Mouse (Mus musculus) frontal cortex, postnatal 36 days (tissue): ENCODE measurements around the gene Sept11.

Experiments
- DNase-seq, 2 experiments: peaks; one replicate each; pipeline ENCODE4 v3.0.0; 2022; ENCODE audit warnings: low spot score in 2 of 2

Gene Sept11

DNA sequence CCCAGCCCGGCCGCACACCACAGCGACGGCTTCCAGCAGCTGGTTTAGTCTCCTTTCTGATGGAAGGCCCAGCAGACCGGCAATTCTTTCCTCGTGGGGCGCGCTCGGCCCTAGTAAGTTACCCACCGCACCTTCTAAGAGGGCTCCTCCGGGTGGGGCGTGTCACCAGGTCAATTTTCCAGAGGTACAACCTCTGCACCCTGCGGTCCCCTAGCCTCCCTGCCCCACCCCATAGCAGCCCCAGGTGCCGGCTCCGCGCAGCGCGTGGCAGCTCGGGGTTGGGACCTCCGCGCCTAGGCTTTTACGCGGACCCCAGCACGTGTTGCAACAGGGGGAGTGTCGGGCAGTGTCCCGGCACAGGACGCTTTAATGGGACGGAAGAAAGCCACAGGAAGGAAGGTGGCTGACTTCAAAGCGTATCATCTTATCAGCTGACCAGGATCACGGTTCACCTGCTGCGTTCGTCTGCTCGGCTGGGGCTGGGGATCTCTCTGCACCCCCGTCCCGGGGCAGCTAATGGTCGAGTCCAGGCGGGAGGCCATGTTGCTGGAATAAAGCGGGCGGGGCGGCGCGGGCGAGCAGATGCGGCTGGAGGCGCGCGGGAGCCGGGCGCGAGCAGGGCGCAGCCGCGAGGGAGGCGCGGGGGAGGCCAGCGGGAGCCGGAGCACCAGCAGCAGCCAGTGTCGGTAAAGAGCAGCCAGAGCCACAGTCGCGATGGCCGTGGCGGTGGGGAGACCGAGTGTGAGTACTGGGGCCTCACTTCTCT lies at the start of gene Sept11:
Sept11 (plus strand) TSS at position 581 of the 766 bp plus-strand sequence.
- DNase-seq, result peak; percentile 96 to 97

DNA sequence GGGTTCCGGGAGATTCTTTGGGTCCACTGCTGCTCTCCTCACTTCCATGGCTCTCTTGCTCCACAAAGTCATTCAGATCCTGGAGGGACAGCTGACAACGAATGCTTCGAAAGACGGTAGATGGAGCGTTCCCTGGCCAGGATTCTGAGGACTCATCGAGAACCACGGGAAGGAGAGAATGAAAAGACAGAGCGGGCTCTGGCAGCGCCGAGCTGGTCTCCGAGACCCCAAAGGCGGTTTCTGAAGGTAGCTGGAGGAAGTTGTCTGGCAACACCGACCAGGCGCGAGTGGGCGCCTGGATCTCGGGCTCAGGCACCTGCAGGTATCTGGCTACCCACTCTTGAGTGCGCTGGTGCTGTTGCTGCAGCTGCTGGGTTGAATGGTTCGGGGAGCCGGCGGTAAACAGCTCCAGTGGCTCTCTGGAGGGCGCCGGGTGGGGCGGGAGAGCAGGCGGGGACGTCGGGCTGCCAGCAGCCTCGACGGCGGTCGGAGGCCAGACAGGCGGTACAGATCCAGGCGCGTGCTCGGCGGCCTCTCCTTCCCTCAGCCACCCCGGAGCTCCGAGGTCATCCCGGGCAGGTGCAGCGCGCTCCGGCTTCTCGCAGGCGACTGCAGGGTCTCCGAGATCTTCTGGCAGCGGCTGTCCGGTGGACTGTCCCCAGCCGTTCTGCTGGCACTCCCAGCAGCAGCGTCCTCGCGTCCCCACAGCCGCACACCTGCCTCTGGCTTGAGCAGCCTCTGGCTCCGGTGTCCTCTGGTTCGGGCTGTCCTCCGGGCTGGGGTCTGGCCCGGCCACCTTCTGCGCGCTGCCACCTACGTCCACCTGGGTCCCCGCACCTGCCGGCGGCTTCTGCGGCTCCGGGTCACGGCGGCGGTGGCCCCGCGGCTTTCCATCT lies 49.3 kb upstream of the Sept11 start:
- DNase-seq, result no peak

DNA sequence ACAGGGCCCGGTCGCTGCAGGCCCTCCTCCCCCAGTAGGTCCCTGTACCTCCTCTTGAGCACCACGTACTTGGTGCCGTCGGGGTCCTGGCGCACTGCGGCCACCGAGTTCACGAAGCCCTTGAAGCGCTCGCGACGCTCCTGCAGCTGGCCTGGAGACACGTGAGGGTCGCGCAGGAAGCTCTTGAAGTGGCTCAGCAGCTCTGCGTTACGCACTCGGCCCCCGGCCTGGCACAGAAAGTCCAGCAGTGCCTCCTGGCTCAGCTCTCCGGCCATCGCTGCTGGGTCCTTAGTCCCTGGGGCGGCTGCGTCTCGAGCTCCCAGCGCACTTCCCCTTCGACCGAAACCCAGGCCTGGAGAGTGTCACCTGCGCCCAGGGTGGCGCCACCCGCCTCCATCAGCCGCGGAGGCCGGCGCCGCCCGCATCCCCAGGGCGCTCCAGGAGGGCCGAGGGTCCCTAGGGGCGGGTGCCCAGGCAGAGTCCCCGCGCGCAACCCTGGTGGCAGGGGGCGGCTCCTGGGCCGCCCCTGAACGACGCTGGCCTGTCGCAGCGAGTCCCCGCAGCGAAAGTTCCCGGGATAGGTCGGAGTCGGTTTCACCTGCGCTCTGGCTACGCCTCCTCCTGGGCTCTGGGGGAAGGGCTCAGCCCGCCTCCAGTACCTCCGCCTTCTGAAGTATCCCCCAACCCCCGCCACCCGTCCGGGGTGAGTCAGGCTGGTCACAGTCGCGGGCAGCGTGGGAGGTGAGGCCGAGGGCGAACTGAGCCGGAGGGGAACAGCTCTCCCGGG lies 48.5 kb upstream of the Sept11 start, which contains the start of gene Sowahb:
Sowahb (minus strand) TSS at position 439 of the 787 bp plus-strand sequence.
- peak in 1 of 2 experiments; percentile 65 for DNase-seq

DNA sequence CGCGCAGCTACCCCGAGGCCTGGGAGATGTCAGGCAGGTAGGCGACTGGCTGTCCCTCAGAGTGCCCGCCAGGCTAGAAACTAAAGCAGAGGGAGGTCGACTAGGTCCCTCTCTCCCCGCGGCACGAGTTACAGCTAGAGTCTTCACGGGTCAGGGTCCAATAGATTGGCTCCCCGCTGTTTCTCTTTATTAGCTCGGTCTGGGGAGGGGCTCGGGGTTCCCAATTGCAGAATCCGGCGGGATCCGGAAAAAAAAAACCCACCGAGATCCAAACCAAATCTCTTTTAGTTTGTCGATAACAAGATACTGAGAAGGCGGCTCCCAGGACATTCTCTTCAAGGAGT lies 47.9 kb upstream of the Sept11 start:
- DNase-seq, result no peak

DNA sequence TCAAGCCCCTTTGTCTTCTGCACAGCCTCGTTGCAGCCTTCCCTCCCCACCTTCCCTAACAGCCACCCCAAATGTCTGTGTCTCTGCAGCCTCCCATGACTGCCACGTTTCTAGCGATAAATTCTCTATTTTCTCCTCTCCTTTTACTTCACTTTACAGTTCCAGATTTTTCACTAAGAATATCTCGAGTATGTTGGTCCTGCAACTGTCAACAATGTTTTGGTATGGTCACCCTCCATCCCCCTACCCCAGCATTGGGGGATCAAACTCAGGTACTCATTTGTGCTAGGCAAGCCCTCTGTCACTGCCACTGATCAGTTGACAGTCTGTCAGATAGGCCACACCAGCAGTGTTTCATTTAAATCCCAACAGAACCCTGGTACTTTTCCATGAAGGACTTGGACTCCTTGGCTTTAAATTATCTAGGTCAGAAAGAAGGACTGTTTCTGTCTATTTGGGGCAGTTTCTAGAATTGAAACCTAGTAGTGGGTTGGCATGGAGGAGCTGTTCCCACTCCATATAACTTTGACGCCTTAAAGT lies 46.9 kb upstream of the Sept11 start:
- no peak for DNase-seq

GRCm38 (mm10) chr5:93048481-93049240 lies 44.6 kb upstream of the Sept11 start:
- no peak for DNase-seq

- no peak for DNase-seq
Observed at GRCm38 (mm10) chr5:93049971-93050370, 43.3 kb upstream of the Sept11 start.

DNA sequence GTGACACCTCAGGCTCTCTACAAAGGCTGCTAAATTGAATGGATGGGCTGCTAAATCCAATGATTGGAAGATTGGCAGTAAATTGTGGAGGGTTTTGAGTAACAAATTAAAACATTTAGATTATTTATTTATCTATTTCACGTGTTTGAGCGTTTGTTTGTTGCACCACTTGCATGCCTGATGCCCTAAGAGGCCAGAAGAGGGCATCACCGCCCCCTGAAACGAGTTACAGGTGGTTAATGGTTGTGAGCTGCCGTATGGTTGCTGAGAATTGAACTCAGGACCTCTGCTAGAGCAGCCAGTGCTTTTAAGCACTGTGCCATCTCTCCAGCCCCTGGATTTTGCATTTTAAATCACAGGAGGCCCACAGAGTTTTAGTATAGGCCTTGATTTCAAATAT lies 42.2 kb upstream of the Sept11 start:
- DNase-seq, result no peak

DNA sequence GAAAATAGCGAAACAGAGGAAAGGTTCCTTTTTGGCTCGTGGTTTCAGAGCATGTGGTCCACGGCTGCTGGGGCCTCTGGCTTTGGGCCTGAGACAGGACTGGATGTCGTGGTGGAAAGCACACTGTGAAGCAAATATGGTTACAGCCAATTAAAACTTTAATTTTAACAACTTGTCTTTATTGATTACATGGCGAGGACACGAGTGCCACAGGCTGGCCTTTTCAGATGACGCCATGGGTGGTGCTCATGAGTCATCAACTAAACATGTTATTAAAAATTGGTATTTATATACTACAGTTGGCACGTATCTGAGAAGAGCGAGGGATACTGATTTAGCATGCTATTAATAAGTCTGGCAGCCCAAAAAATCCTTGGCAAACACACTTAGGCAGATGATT lies 41.3 kb upstream of the Sept11 start:
- DNase-seq, result no peak

GRCm38 (mm10) chr5:93053606-93054397 lies 39.4 kb upstream of the Sept11 start:
- DNase-seq, result peak in 1 of 2 experiments; percentile 40

- no peak for DNase-seq
Observed at GRCm38 (mm10) chr5:93060865-93061264, 32.4 kb upstream of the Sept11 start.

DNA sequence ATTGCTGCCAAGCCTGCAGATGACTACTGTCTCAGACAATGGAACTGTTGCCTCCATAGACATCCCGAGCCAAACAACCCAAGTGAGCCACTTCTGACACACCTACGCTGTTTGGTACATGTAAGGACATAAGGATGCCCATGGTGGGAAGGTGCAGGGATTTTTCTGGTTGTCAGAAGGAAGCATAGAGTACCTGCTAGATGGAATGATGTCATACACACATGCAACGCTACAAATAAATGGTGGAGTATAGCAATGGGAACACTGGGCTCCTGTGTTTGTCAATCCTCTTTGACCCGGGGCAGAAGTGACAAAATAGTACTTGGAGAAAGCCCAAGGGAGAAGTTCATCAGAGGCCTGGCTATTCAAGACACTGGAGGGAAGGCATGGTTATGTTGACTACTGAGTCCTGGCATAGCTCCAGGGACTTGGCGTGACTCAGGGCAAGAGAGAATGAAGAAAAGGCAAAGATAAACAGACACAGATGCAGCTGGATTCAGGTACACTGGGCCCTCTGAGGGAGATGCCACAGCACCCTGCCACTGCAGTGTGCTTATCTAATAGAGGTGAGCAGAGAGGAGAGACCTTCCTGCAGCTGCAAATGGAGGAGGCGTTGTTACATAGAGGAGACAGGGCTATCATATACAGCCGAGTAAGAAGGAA lies 15.4 kb upstream of the Sept11 start:
- DNase-seq, result no peak

DNA sequence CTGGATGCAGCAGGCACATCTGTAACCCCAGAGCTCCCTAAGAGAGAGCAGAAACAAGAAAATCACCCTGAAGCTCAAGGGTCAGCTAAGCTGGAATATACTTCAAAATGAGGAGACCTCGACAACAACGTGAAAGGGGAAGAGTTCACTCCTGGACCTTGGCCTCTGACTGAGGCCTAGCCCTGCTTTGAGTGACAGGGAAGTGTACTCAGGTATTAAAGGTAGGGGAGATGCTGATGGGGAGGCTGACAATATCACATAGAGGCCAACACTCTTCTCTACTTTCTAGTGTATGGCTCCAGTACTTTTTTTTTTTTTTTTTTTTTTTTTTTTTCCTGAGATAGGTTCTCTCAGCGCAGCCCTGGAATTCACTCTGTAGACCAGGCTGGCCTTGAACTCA lies 13.6 kb upstream of the Sept11 start:
- DNase-seq, result no peak

DNA sequence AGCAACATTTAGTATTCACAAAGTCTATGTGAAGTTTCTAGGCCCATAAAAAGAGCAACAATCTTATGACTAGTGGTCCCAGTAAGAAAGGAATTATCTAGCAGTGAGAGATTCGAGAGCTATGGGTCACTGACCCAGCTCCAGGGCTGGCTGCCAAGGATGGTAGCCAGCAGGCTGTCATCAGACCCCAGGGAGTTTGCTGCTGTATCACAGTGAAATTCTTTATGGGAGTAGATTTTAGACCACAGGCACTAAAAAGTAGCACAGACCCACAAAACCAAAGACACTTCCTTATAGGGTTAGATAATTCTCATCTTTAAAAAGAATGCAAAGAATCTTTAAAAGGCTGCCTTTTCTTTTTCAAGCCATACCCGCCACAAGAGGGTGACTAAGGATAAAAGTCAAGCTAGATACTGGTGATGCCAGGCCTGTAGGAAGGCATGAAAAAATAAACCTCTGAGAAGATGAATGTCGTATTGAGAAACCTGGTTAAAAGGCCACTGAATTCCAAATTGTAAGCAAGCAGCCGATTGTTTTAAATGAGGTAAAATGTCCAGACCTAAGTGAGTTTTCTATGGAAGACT lies 8.1 kb upstream of the Sept11 start:
- no peak for DNase-seq

- DNase-seq, result no peak
Observed at GRCm38 (mm10) chr5:93085900-93086299, 7.3 kb upstream of the Sept11 start.

GRCm38 (mm10) chr5:93091266-93091665 lies 2.0 kb upstream of the Sept11 start:
- DNase-seq, result no peak

GRCm38 (mm10) chr5:93092147-93092781 lies 973 bp upstream of the Sept11 start:
- DNase-seq, result peak; percentile 55 to 62

DNA sequence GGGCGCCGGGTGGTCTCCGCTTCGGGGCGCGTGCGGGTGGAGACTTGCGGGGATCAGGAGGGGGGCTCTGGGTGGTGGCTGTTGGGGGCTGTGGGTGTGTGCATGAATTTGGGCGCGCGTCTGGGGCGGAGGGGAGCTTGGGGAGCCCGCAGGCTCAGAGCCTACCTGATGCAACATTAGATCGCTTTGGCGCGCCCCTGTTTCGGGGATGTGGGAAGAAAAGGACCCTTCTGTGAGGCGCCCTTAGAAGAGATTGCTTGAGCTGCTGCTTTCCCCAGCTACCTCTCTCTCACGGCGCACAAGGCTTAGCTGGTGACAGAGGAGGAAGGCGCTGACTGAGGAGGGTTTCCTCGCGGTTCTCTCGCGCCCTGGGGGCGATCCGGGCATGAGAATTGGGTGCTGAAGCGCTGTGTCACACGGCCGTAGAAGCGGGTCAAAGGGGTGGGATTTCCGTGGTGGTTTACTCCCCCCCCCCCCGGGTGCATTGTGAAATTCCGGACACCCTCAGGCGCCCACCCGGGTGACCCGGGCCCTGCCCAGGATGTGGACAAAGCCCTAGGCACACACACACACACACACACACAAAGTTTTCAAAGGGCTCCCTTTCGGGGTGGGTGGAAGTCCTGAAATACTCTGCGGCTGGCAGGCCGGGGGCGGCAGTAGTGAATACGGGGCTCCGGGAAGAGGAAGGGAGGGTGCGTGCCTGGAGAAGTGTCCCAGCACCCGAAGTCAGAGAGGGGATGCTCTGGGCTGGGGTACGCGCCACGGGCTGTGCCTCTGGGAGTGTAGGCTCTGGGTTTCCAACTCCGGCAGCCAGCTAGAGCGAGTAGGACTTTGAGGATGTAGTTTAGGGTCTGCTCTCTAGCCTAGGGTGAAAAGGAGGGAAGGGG lies 646 bp downstream of the Sept11 start:
- peak; percentile 51 to 55 for DNase-seq
